Mouse (Mus musculus): ENCODE data around the gene Dpp6.

Dpp6 gene

DNA sequence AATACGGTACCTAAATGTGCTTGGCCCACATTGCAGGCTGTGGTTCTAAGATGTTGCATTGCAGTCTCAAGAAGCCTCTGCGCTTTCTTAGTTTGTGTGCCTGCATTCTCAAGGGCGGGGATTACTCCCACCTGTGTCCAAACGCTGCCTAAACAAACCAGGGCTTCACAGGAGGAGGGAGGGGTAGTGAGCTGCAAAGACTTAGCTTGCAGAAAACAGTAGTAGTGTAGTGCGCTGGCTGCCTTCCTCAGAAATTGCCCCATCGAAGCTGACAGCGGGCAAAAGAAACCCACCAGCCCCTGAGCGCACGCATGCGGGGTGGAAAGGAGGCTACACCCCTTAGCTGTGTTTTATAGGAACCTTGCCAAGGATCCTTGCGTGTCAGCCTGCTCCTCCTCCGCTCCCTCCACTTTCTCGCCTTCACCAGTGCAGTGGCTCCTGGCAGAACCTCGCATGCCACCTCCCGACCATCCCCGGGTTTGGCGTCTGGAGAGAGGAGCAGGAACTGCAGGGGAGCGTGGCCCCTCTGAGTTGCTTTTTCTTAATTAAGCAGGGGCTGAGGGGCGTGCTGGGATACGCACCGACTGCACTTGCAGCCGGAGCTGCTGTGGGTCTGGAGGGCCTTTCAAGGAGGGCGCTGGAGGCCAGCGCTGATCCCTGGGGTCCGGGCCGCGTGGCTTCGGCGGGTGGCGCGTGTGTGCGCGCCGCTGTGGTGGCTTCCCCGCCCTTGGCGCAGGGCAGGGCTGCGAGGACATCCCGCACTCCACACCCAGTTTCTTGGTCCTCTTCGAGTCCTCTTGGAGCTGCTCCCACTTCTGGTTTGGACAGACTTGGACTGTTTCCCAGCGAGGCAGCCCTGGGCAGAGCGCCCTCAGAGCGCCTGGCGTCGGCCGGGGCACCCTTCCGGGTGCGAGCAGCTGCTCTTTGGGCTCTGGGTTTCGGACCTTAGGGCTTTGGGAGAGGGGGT, at the start of gene Dpp6:
Dpp6 (plus strand) TSS at position 229 of the 967 bp plus-strand sequence.
- CTCF ChIA-PET: no interaction called here

DNA sequence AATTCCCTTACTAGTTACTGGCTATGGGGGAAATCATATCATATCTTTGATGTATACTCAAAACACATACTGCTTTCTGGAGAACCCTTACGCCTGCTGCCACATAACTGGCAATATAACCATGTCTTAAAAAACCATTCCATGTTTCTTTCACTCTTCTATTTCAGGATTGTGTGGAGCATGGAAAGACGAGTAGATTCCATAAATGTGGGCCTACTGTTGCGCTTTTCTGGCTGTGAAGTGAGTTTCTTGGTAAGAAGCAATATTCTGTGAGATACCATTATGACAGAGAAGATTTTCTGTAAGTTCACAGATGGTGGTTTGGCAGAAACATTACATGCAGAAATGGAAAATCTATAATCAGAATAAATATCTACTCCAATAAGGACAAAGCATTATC, 33.0 kb upstream of the Dpp6 start:
- CTCF ChIA-PET: no interaction called here

DNA sequence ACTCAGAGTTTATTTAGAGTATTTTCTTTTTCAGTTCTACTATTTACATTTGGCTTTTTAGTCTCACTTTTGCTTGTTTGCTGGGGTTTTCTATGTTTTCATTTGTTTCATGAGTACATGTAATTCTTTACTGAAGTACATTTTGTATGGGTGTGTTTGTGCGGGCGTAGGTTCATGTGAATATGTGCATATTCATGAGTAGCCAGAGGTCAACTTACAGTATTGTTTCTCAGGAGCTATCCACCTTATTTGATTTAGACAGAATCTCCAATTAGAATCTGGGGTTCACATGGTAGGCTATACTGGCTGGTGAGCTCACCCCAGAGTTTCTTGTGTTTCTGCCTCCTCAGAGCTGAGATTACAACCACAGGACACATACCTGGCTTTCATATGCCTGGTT, 21.5 kb upstream of the Dpp6 start:
- CTCF ChIA-PET: no interaction called here

DNA sequence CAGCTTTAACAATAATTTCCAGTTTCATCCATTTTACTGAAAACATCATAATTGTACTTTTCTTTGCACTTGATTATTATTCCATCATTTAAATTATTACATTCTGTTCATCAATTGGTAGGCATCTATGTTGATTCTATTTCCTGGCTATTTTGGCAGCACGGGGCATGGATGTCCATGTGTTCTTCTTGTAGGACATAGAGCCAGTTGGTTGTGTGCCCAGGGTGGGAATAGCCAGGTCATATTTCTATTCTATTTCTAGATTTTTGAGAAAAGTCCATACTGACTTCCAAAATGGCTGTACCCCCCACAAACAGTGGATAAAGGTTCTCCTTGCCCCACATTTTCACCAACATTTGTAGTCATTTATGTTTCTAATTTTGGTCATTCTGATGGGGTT, 19.0 kb downstream of the Dpp6 start:
- CTCF ChIA-PET: no interaction called here

DNA sequence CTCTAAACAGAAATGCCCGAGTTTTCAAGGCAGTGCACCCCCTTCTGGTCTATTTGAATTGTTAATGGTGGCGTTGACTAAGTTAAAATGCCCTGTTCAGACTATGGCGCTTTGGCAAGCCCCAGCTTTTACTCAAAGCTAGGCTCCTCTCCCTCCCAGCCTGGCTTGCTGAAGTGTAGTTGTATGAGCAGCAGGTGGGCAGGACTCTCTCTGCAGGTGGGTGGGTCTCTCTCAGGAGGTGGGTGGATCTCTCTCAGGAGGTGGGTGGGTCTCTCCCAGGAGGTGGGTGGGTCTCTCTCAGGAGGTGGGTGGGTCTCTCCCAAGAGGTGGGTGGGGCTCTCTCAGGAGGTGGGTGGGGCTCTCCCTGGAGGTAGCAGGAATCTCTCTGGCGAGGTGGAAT, 24.1 kb downstream of the Dpp6 start:
- CTCF ChIA-PET: no interaction called here

DNA sequence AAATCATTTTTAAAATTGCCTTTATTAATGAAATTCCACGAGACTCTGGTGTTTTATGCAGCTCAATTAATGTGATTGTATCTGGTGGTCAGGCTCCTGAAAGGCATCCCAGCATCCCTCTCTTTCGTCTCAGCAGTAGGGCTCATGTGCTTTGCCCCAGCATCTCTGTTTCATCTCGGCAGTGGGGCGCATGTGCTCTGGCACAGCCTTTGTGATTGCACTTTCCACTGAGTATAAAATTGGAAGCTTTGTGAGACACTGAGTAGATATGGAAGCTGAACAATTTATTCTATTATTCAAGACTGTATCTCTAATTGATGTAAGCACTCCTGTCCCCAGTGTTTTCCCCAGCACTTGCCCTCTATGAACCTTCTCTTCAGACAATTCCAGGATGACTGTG, 37.7 kb downstream of the Dpp6 start:
- CTCF ChIA-PET: no interaction called here

DNA sequence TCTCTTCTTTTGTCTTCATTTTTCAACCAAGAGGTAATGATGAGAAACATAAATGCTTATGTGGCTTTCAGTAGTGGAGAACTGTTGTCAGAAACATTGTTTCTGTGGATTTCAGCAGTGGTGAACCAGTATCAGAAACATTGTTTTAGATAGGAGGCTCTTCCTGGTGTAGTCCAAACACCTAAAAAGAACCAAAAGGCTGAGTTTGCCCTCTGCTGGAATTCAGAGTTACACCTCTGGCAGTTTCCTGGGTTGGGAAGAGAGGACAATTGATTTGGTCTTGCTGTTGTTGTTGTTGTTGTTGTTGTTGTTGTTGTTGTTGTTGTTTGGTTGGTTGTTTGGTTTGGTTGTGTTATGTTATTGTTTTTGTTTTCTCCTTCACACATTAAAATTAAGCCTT, 58.4 kb downstream of the Dpp6 start:
- CTCF ChIA-PET: no interaction called here

DNA sequence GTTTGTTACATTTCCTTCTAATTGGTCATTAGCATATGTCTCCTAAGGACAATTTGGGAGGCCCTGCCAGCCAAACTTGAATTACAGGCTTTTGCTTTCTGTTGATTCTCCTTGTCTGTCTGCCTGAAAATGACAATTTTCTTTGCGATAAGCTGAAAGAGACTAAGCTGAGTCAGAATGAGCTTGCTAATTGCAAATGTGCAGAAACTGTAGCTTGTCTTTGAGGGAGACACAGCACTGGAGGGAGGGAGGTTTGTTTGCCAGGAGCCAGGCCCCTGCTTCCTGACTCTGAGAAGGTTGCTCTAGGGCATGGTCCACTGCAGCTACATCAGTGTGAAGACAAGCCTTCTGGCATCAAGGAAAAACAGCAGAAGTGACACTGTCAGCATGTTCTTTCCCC, 70.5 kb downstream of the Dpp6 start:
- CTCF ChIA-PET: no interaction called here

DNA sequence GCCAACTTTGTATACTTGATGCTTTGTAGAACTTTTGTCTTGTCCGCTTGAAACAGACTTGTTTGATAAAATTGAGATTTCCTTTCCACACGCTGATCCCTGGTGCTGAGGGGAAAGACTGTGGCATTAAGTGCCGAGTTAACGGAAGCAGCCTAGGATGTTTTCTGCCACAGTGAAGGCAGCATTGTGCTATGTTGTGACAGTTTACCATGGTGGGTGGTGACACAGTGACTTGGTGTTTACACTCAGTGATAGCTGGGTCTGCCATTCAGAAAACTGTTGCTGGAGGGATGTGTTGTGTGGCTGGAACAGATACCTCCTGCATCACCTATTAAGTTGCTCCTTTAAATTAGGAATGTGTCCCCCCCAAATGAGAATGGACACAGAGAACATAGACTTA, 71.1 kb downstream of the Dpp6 start:
- CTCF ChIA-PET: no interaction called here

DNA sequence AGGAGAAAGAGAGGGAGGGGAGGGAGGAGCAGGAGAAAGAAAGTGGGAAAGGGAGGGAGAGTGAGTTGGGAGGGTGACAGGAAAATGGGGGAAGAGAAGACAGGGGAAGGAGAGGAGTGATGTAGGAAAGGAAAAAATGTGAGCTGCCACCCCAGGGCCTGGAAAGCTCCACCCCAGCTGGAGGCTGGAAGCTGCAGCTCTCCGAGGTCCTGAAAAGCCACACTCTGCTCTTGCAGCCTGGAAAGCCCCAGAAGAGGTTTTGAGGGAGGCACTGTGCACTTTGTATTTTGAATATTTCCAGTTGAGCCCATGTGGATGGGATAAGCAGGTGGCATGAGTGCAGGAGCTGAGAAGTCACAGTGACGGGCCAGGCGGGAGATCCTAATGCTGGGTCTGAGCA, 77.3 kb downstream of the Dpp6 start:
- CTCF ChIA-PET: no interaction called here

DNA sequence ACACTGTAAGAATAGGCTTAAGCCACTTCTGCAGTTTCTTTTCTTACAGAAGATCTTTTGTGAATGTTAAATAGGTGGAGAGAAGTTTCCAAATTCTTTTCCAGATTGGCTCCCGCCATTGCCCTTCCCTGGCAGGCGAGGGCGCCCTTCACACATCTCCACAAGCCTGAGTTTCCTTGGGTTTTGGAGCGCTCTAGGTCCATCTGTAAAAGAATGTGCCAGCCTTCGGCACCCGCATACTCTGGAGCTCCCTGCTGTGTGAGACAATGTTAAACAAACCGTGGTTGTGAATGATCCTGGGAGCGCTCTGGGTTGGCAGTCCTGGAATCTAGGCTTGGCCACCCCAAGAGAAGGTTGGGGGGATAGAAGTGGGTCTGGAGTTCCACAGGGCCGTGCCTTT, 86.8 kb downstream of the Dpp6 start:
- CTCF ChIA-PET: no interaction called here

DNA sequence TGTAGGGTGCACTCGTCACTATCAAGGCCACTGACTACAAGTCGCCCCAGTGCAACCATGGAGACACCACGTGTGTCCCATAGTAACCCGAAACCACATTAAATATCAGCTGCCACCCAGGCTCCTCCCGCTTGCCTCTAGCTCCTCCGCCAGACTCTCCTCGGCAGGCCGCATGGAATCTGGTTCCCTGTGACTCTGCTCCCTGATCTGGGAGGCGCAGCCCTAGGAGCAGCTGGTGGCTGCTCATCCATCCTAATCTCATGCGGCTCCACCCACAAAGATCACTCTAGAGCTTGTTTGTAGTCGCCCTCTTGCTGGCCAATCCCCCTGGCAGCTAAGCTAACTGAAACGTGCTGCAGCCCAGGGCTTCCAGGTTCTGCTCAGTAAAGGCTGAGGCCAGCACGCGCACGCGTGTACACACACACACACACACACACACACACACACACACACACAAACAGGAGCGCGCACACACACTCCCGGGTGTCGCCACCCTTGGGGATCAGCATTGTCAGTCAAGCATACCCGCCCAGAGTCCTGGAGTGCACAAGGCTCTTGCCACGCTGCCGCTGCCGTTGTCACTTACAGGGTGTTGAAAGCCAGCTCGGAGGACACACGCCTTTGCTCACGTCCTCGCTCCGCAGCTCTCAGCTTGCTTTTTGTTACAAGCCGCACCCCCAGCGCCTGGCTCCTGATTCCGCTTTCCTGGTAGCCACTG, 87.5 kb downstream of the Dpp6 start:
- CTCF ChIA-PET: no interaction called here

DNA sequence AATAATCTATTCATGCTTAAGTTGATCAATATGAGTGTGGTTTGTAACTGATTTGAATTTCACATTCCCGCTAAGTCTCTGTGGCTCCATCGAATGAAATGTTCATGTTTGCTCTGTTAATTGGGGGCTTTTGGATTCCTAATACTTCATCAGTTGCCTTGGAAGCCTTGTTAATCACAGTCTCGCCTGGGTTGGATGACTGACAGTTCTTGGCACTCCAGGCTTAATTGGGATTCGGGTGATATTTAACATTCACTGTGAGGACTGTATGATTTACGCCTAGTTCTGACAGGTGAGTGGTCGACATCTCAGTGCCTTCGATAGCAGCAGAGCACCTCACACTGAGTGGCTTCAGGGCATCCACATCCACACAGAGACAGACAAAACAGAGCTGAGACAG, 90.1 kb downstream of the Dpp6 start:
- CTCF ChIA-PET: no interaction called here

DNA sequence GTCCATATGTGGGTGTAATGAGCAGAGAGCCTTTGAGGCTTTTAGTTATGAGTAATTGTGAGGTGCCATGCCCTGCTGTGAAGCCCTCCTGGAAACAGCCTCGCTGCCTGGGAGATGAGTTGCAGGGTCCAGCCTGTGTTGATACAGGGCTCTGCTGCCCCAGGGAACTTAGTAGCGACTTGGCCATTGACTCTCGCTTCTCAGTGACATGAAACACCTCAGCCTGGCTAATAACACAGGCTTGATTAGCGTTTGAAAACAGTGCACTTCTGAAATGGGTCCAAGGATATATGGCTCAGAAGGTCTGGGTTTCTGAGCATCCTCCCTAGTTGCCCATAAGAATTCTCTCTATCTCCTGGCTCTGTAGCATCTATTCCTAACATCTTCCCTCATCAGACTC, 91.6 kb downstream of the Dpp6 start:
- CTCF ChIA-PET: no interaction called here

DNA sequence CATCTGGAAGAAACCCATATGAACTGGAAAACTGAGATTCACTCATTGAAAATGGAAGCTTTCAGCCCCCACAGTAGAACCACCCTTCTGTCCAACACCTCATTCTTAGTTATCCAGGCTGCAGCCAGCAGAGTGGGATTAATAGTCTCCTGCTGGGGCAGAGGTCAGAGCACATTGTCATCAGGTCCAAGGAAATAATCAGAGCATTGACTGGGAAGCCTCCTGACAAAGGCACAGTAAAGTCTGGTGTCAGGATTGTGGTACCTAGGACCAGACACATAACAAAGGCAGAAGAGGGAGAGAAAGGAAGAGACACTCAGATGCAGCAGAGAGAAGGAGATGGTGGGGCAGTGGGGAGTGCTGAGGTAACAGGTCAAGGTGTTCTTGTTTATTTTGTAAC, 93.3 kb downstream of the Dpp6 start:
- CTCF ChIA-PET: no interaction called here

DNA sequence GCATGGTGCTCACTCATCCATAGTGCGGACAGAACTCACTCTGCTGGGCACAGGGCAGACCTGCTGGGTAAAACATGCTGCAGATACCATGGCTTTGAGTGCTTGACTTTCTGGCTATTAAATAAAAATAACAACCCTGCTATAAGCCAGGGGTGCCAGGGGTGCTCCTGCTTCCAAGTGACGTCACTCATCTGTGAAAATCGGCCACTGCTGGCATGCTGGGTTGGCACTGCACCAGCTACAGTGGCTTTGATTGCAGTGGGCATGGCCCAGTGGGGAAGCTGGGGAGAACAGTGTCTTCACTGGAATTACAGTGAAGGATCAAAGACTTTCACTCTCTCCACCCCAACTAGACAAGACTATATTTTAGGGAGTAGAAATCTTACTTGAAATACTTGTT, 95.0 kb downstream of the Dpp6 start:
- CTCF ChIA-PET: no interaction called here

DNA sequence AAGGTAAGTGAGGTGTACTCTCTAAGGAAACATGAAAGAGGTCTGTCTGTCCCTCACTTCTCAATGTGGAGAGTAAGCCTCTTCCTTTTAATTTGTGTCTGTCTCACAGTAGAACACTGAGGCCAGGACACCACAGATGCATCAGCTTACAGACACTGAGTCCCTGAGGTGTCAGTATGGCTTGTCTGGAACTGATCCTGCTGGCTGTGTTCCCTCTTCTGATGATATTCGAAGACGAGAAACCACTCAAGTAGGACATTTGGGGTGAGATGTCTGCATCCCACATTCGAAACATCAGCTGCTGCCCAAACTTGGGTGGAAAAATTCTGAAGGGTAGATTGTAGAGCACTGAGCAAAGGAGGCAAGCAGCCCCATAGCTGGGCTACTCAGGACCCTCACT, 101.8 kb downstream of the Dpp6 start:
- CTCF ChIA-PET: no interaction called here

DNA sequence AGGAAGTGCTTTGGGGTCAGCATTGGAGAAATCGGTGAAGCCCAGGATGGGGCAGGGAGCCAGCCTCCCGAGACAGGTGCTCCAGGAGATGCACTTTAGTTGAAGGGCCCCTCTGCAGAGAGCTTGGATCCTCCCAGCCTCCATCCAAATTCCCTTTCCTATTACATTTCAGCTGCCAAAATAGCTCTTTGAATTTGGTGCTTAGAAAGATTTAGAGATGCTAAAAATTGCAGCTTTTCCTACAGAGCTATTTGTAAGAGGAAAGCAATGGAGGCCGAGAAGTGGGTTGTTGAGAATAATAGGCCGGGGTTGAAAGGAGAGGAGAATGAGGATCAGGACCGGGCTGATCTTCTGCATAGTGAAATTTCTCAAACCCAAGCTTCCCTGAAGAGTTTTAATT, 107.5 kb downstream of the Dpp6 start:
- CTCF ChIA-PET: no interaction called here

DNA sequence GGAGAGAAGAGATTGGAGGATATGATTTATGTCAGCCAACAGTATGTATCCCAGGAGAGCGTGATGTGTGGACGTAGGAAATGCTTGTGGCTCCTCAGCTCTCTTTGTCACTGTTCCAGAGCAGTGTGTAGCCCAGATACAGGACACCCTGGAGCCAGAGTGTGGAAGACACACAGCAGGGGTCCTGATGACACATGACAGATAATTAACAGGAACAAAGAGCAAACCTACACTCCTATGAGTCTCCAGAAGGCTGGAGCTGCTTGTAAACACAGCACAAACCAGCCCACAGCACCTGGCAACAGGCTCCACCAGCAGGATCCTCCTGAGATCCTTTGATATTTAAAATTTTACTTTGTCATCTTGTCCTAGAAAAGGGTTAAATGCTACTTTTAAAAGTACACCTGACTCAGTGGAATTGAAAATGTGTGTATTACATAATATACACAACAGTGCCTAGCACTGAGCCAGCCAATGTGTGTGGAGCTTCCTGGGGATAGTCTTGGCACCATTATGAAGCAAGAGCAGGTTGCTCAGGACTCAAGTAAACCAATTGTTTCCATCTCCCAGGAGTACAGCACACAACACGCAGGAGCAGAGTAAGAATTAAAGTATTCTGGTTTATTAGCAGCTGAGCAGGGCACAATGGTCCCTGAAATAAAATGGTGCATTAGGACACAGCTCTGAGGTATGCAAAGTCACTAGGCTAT, 115.6 kb downstream of the Dpp6 start:
- CTCF ChIA-PET: no interaction called here

DNA sequence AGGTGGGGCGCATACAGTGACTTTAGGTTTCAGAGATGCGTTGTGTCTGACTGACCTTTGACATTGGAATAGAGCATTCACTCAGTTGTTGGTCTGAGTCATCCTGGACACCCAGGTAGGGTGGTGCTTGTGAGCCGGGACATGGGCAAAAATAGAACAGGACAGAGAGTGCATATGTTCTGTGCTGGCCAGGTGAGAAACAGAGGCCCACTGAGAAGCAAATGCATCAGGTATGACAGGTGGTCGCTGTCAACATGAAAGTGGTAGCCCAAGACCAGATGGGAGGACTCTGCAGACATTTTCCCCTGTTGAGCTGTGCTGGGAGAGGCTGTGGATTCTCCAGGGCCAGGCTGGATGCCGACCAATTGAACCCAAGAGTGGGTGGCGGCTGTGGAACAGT, 117.9 kb downstream of the Dpp6 start:
- CTCF ChIA-PET: no interaction called here

DNA sequence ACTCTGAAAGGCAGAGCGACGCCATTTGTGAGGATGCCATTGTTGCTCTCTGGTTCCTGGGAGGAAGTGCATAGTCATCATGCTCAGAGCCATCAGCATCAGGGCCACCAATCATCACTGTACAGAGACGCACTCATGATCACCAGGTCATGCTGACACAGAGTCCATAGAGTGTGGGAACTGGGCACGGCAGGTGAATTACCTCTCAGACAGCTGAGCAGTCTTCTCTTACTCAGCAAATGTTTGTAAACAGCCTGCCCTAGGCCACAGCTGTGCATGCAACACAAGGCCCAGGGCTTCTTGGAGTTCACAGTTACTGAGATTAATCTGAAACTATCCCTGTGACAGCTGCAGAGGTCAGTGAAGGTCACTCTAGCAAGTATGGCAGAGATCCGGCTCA, 124.5 kb downstream of the Dpp6 start:
- CTCF ChIA-PET: no interaction called here

DNA sequence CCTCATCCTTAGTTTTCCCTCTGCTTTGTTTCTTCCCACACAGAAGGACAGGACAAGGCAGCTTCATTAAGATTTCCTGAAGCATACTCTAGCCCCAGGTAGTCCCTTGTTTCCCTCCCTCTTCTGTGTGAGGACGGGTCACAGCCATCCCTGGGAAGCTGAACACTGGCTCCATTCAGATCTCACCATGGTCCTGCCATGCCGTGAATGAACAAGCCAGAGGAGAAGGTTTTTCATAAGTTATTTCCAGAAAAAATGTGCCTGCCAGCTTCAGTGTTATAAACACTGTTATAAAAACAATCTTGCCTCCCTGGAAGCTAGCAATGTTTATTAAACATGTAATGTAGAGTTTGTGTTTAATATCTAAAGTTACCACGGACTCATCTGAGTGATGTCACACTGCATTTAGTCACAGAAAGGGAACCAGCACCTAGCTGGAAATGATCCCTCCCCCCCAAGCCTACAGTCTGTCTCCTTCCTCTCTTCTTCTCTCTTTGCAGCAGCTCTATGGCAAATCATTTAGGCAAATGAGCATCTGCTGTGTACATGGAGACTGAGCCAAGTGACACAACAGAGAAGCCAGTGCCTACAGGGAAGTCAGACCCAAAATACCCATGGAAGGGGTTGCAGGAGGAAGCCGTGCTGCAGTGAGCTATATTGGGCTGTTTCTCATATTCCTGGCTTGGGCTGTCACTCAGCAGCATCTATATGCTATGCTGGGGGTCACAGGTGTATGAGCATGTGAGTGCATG, 128.3 kb downstream of the Dpp6 start:
- CTCF ChIA-PET: no interaction called here
